23 mouse cellular contexts compared by ENCODE assay signal in genomic region chr16:67526992-67527391, GRCm38 (mm10).
"Had no signal": no experiment of that assay in that cellular context is flagged by ENCODE, and none has a peak within 500 bp of the region (broad histone marks: within the 10 kb centered on the region; RNA-seq: fewer than 3 reads in every experiment).

No protein-coding gene starts in this region.

- DNase-seq: gastrocnemius, postnatal 14 days; gastrocnemius, postnatal 36 days; heart, adult 11 months; heart, adult 2 months; heart, postnatal 14 days; heart, postnatal 36 days; kidney, adult 18-20 months; kidney, adult 8-10 months; kidney, postnatal 10 days; kidney, postnatal 25 days; layer of hippocampus, adult 9-11 months; layer of hippocampus, postnatal 36 days; left cerebral cortex, postnatal 4 days had no signal

- H3K27me3 ChIP-seq: heart, embryonic 13.5 days; heart, embryonic 15.5 days; hindbrain, embryonic 13.5 days; hindbrain, embryonic 15.5 days; limb, embryonic 13.5 days; limb, embryonic 15.5 days had no signal

- H3K9ac ChIP-seq: heart, embryonic 13.5 days; heart, embryonic 15.5 days; hindbrain, embryonic 13.5 days; hindbrain, embryonic 15.5 days; limb, embryonic 13.5 days; limb, embryonic 15.5 days; liver, embryonic 14.5 days had no signal

- H3K9me3 ChIP-seq: heart, embryonic 13.5 days; heart, embryonic 15.5 days; hindbrain, embryonic 13.5 days; hindbrain, embryonic 15.5 days; limb, embryonic 13.5 days; limb, embryonic 15.5 days had no signal

- H3K4me1 ChIP-seq: heart, embryonic 13.5 days; heart, embryonic 15.5 days; hindbrain, embryonic 13.5 days; hindbrain, embryonic 15.5 days; limb, embryonic 13.5 days; limb, embryonic 15.5 days had no signal

- H3K4me3 ChIP-seq: heart, adult 2 months; heart, embryonic 13.5 days; heart, embryonic 15.5 days; hindbrain, embryonic 13.5 days; hindbrain, embryonic 15.5 days; limb, embryonic 13.5 days; limb, embryonic 15.5 days had no signal

- H3K36me3 ChIP-seq: heart, embryonic 13.5 days; heart, embryonic 15.5 days; hindbrain, embryonic 13.5 days; hindbrain, embryonic 15.5 days; limb, embryonic 13.5 days; limb, embryonic 15.5 days had no signal

- ATAC-seq: hindbrain, postnatal 0 days had no signal

- H3K27ac ChIP-seq: heart, adult 2 months; heart, embryonic 13.5 days; heart, embryonic 15.5 days; hindbrain, embryonic 13.5 days; hindbrain, embryonic 15.5 days; hindbrain, postnatal 0 days; limb, embryonic 13.5 days; limb, embryonic 15.5 days; liver, embryonic 14.5 days had no signal

- H3K4me2 ChIP-seq: heart, embryonic 11.5 days; heart, embryonic 13.5 days; heart, embryonic 15.5 days; hindbrain, embryonic 13.5 days; hindbrain, embryonic 15.5 days; limb, embryonic 13.5 days; limb, embryonic 15.5 days; liver, embryonic 11.5 days had no signal
